Mouse (Mus musculus) T-helper 1 cell (primary cell): Measurements from ENCODE around the gene Cacnb3.

ENCODE experiments used
- in situ Hi-C: fragments of 300-600 bp; cut with MboI, MseI; formaldehyde crosslinking; loops from one replicate; pipeline ENCODE4 v1.15.1; 2025; ENCODE audit warnings: high pct_unique_total_duplicates

Gene Cacnb3

GRCm38 (mm10) chr15:98674994-98675545 lies 44.4 kb downstream of the Cacnb3 start:
- in situ Hi-C loops, result no loop called here

- in situ Hi-C loops, result no loop called here
These were observed 45.1 kb downstream of the Cacnb3 start for GRCm38 (mm10) chr15:98675634-98676250.

- in situ Hi-C loops, result no loop called here
These were observed 45.8 kb downstream of the Cacnb3 start for GRCm38 (mm10) chr15:98676471-98676870.

- in situ Hi-C loops, result no loop called here
These were observed 46.5 kb downstream of the Cacnb3 start, which contains the start of gene Rnd1 for GRCm38 (mm10) chr15:98676940-98677728. Gene Rnd1 (minus strand): TSS chr15:98677461.

- in situ Hi-C loops, result no loop called here
These were observed 47.3 kb downstream of the Cacnb3 start for GRCm38 (mm10) chr15:98677977-98678376.

- in situ Hi-C loops, result no loop called here
These were observed 50.0 kb downstream of the Cacnb3 start for GRCm38 (mm10) chr15:98680660-98681059.

- in situ Hi-C loops, result no loop called here
These were observed 51.0 kb downstream of the Cacnb3 start for GRCm38 (mm10) chr15:98681633-98682032.

GRCm38 (mm10) chr15:98683177-98683576 lies 52.5 kb downstream of the Cacnb3 start:
- in situ Hi-C loops, result no loop called here

- in situ Hi-C loops, result no loop called here
These were observed 53.1 kb downstream of the Cacnb3 start for GRCm38 (mm10) chr15:98683746-98684145.

GRCm38 (mm10) chr15:98685926-98686325 lies 55.3 kb downstream of the Cacnb3 start:
- in situ Hi-C loops, result no loop called here

- in situ Hi-C loops, result no loop called here
These were observed 59.0 kb downstream of the Cacnb3 start for GRCm38 (mm10) chr15:98689682-98690081.

- in situ Hi-C loops, result no loop called here
These were observed 61.0 kb downstream of the Cacnb3 start for GRCm38 (mm10) chr15:98691486-98692147.

- in situ Hi-C loops, result no loop called here
These were observed 61.6 kb downstream of the Cacnb3 start for GRCm38 (mm10) chr15:98692171-98692715.
